Mouse (Mus musculus): ENCODE measurements around the gene Tmem132a.

DNA sequence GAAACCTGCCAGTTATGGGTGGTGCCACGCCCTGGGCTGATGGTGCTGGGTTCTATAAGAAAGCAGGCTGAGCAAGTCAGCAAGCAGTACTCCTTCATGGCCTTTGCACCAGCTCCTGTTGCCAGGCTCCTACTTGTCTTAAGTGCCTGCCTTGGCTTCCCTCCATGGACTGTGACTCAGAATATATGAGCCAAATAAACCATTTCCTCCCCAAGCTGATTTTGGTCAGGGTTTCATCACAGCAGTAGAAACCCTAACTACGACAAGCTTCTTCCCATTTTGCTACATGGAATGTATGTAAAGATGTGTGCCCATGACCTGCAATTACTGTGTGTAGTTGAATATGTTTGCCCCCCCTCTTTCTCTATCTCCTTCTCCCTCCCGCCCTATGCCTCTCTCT, 36.1 kb downstream of the Tmem132a start:
- TF ChIP-seq POLR2A (IDR thresholded peaks at IDR 0.05; ENCODE audit: borderline replicate concordance, extremely low read depth, low read depth, low read length) (no peak), CTCF (IDR thresholded peaks at IDR 0.05; ENCODE audit: insufficient read depth, low read length) (no peak)
